Mouse (Mus musculus): ENCODE results near the gene Vmn2r111.
"Not testable (repeated sequence)": the region's sequence is repeated elsewhere in the genome, so short reads cannot be mapped to it uniquely, and the experiment has no call there.

Gene Vmn2r111

GRCm38 (mm10) chr17:22573382-22573781 lies at the start of gene Vmn2r111:
Gene Vmn2r111 (minus strand): TSS chr17:22573482.
- not testable (repeated sequence) for DNase-seq (ENCODE audit: low spot score in 2 of 2)

DNA sequence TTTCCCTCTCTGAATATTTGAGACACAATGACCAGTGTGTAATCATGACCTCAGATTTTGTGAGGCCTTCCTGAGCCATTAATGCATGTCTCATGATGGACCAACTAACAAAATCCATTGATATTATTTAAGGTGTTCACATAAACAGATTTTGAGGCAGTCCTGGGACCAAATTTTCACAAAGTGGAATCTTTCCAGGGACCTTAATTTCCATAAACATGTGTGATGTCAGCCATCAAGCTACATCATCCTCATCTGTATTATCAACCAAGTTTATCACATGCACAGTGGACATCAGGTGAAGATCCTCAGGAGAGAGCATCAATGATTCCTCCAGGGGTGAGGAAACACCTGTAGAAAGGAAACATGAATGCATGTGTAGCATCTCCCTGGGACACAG lies 27.4 kb upstream of the Vmn2r111 start, which contains the start of gene Vmn2r112:
Gene Vmn2r112 (plus strand): TSS at position 301 of the 400 bp plus-strand sequence.
- DNase-seq (ENCODE audit: low spot score in 2 of 2): not testable (repeated sequence)

GRCm38 (mm10) chr17:22520467-22520866 lies 52.8 kb downstream of the Vmn2r111 start:
- DNase-seq (ENCODE audit: low spot score in 2 of 2): not testable (repeated sequence)

- DNase-seq (ENCODE audit: low spot score in 2 of 2): not testable (repeated sequence)
Observed at GRCm38 (mm10) chr17:22520037-22520436, 53.2 kb downstream of the Vmn2r111 start.

- DNase-seq (ENCODE audit: low spot score in 2 of 2): no peak
Observed at GRCm38 (mm10) chr17:22497120-22497519, 76.2 kb downstream of the Vmn2r111 start.

Measured in right cerebral cortex, adult 2 months (tissue).